Mouse (Mus musculus) layer of hippocampus, adult 6 months (tissue): ENCODE results near the gene Tbcb. TPM values are rescaled to one million over a fixed set of nuclear protein-coding genes. Genes with fewer than 3 reads are reported as not detected.

Experiments used
- long read RNA-seq, 2 experiments: library from polyadenylated mRNA; unstranded; transcript quantifications; one replicate each; pipeline ENCODE4 v2.0.0; 2019 to 2020
- polyA plus RNA-seq: library from polyadenylated mRNA; unstranded; fragments of <200 nt; fragmentation: Nextera tagmentation; gene quantifications from 2 replicates; pipeline ENCODE4 v1.2.3, GENCODE M21; 2021

Tbcb gene
- polyA plus RNA-seq, result 265 and 278 TPM in 2 replicates
- long read RNA-seq, experiment 1, transcript Tbcb-202 (3 exons, 502 nt), result minor isoform, 5 of 198 reads
- long read RNA-seq, experiment 1, transcript Tbcb-201 (6 exons, 1,416 nt), result major isoform, 180 of 198 reads
- long read RNA-seq, experiment 1, partial matches to known transcripts, result 5 of 198 reads
- long read RNA-seq, experiment 1, other reads (novel, unspliced or antisense), result 8 of 198 reads
- long read RNA-seq, experiment 2, transcript Tbcb-201 (6 exons, 1,416 nt), result major isoform, 63 of 66 reads
- long read RNA-seq, experiment 2, partial matches to known transcripts, result 1 of 66 reads
- long read RNA-seq, experiment 2, other reads (novel, unspliced or antisense), result 2 of 66 reads

GRCm38 (mm10) chr7:30231669-30232454 lies at the start of gene Tbcb, which contains the start of gene Polr2i:
Tbcb (minus strand) TSS chr7:30232272.
Polr2i (plus strand) TSS chr7:30231948.

GRCm38 (mm10) chr7:30279951-30280669 lies 48.0 kb upstream of the Tbcb start, which contains the start of the genes Thap8 and Wdr62:
Thap8 (plus strand) TSS chr7:30280094.
Wdr62 (minus strand) TSS chr7:30280419.

GRCm38 (mm10) chr7:30235625-30236024 lies 3.6 kb upstream of the Tbcb start, which contains the start of gene Ovol3:
Ovol3 (minus strand) TSS chr7:30235725.

GRCm38 (mm10) chr7:30198481-30198971 lies 33.5 kb downstream of the Tbcb start, which contains the start of gene Capns1:
Capns1 (minus strand) TSS chr7:30198811.

GRCm38 (mm10) chr7:30183879-30184289 lies 48.2 kb downstream of the Tbcb start, which contains the start of gene Cox7a1:
Cox7a1 (plus strand) TSS chr7:30184144.

Other genes starting within 250 kb of the Tbcb start
- 0.23 and 0.29 TPM in 2 replicates for gene Zfp568, start 248.3 kb downstream of the Tbcb start, polyA plus RNA-seq
- gene Zfp14, start 180.9 kb downstream of the Tbcb start, polyA plus RNA-seq, result 5.0 and 5.1 TPM in 2 replicates
- gene Zfp82, start 159.4 kb downstream of the Tbcb start, polyA plus RNA-seq, result 2.5 and 2.7 TPM in 2 replicates
- gene Gm26920, start 141.9 kb downstream of the Tbcb start, polyA plus RNA-seq, result 0.08 and 0.69 TPM in 2 replicates
- gene Zfp566, start 141.7 kb downstream of the Tbcb start, polyA plus RNA-seq, result 6.6 and 6.7 TPM in 2 replicates
- gene Zfp260, start 137.5 kb downstream of the Tbcb start, polyA plus RNA-seq, result 58.4 and 64.8 TPM in 2 replicates
- gene Zfp382, start 110.3 kb downstream of the Tbcb start, polyA plus RNA-seq, result 7.3 and 8.7 TPM in 2 replicates
- 3.2 and 3.3 TPM in 2 replicates for gene Zfp146, start 62.5 kb downstream of the Tbcb start, polyA plus RNA-seq
- 13.4 and 28.5 TPM in 2 replicates for gene Cox7a1, start 48.1 kb downstream of the Tbcb start, polyA plus RNA-seq
- gene Capns1, start 33.5 kb downstream of the Tbcb start, polyA plus RNA-seq, result 39.7 and 41.1 TPM in 2 replicates
- gene Polr2i, start 324 bp downstream of the Tbcb start, polyA plus RNA-seq, result 144 and 151 TPM in 2 replicates
- gene Ovol3, start 3.5 kb upstream of the Tbcb start, polyA plus RNA-seq, result not detected in 2 replicates
- gene Thap8, start 47.8 kb upstream of the Tbcb start, polyA plus RNA-seq, result 0.13 and 0.30 TPM in 2 replicates
- 0.25 and 0.58 TPM in 2 replicates for gene Wdr62, start 48.1 kb upstream of the Tbcb start, polyA plus RNA-seq
- 160 and 231 TPM in 2 replicates for gene Clip3, start 59.5 kb upstream of the Tbcb start, polyA plus RNA-seq
- 140 and 144 TPM in 2 replicates for gene Alkbh6, start 76.4 kb upstream of the Tbcb start, polyA plus RNA-seq
- gene Syne4, start 82.5 kb upstream of the Tbcb start, polyA plus RNA-seq, result 0.33 and 0.63 TPM in 2 replicates
- 3.0 and 4.7 TPM in 2 replicates for gene E130208F15Rik, start 89.5 kb upstream of the Tbcb start, polyA plus RNA-seq
- 22.3 and 23.3 TPM in 2 replicates for gene Sdhaf1, start 91.6 kb upstream of the Tbcb start, polyA plus RNA-seq
- gene Lrfn3, start 130.5 kb upstream of the Tbcb start, polyA plus RNA-seq, result 4.7 and 4.8 TPM in 2 replicates
- gene Tyrobp, start 181.5 kb upstream of the Tbcb start, polyA plus RNA-seq, result 120 and 125 TPM in 2 replicates
- gene Hcst, start 187.6 kb upstream of the Tbcb start, polyA plus RNA-seq, result 2.7 and 3.0 TPM in 2 replicates
- 0.40 and 0.80 TPM in 2 replicates for gene Nfkbid, start 189.5 kb upstream of the Tbcb start, polyA plus RNA-seq
- gene Aplp1, start 213.3 kb upstream of the Tbcb start, polyA plus RNA-seq, result 316 and 379 TPM in 2 replicates
- 1.9 and 2.2 TPM in 2 replicates for gene Kirrel2, start 225.4 kb upstream of the Tbcb start, polyA plus RNA-seq
- 0.90 and 0.92 TPM in 2 replicates for gene Nphs1, start 226.0 kb upstream of the Tbcb start, polyA plus RNA-seq